Mouse (Mus musculus): ENCODE measurements around the gene Sertad3. TPM values are rescaled to one million over a fixed set of nuclear protein-coding genes. Genes with fewer than 3 reads are reported as not detected.

Gene Sertad3
- total RNA-seq, 2 experiments from 2014 or later, result 3.6 to 3.8 TPM

Other genes starting within 250 kb of the Sertad3 start
- 10 to 100 TPM in 1 of 2 experiments, 1 to 10 TPM in 1; 9.5 to 10.8 TPM for gene Itpkc, start 245.1 kb upstream of the Sertad3 start, total RNA-seq (2021)
- 10 to 100 TPM; 26.9 to 29.5 TPM for gene Coq8b, start 240.7 kb upstream of the Sertad3 start, total RNA-seq (2021)
- gene Numbl, start 215.3 kb upstream of the Sertad3 start, total RNA-seq (2021), result 100 to 1,000 TPM; 126 to 127 TPM
- 10 to 100 TPM; 49.9 to 59.2 TPM for gene Ltbp4, start 136.1 kb upstream of the Sertad3 start, total RNA-seq (2021)
- gene Shkbp1, start 117.7 kb upstream of the Sertad3 start, total RNA-seq (2021), result 10 to 100 TPM; 24.9 to 29.9 TPM
- not detected for gene Gm20479, start 116.3 kb upstream of the Sertad3 start, total RNA-seq (2021)
- 100 to 1,000 TPM in 1 of 2 experiments, 10 to 100 TPM in 1; 89.6 to 105 TPM for gene Sptbn4, start 26.1 kb upstream of the Sertad3 start, total RNA-seq (2021)
- 10 to 100 TPM; 16.5 to 17.1 TPM for gene Blvrb, start 25.8 kb upstream of the Sertad3 start, total RNA-seq (2021)
- gene Sertad1, start 13.1 kb downstream of the Sertad3 start, total RNA-seq (2021), result 1 to 10 TPM; 4.5 TPM
- gene Prx, start 25.6 kb downstream of the Sertad3 start, total RNA-seq (2021), result 1 to 10 TPM; 1.1 to 1.5 TPM
- under 1 TPM; 0.11 to 0.23 TPM for gene Hipk4, start 49.5 kb downstream of the Sertad3 start, total RNA-seq (2021)
- gene Pld3, start 79.5 kb downstream of the Sertad3 start, total RNA-seq (2021), result 100 to 1,000 TPM; 468 to 470 TPM
- 10 to 100 TPM; 21.4 to 26.2 TPM for gene 2310022A10Rik, start 79.5 kb downstream of the Sertad3 start, total RNA-seq (2021)
- gene Akt2, start 117.8 kb downstream of the Sertad3 start, total RNA-seq (2021), result 10 to 100 TPM; 92.7 to 94.8 TPM
- 100 to 1,000 TPM; 106 to 114 TPM for gene Ttc9b, start 180.1 kb downstream of the Sertad3 start, total RNA-seq (2021)
- 100 to 1,000 TPM; 186 to 195 TPM for gene Map3k10, start 200.8 kb downstream of the Sertad3 start, total RNA-seq (2021)
- gene Zfp607b, start 215.6 kb downstream of the Sertad3 start, total RNA-seq (2021), result 1 to 10 TPM; 9.2 to 9.7 TPM